Mouse (Mus musculus) E14TG2a.4 (cell line): ENCODE measurements around the gene Hpcal1.

Source experiments
- CTCF ChIP-seq: conservative IDR thresholded peaks from 2 replicates; pipeline ENCODE4 v1.5.1; 2014; ENCODE audit warnings: low read length
- NANOG ChIP-seq: IDR thresholded peaks from 2 replicates; pipeline ENCODE4 v1.6.1; 2014; ENCODE audit warnings: borderline replicate concordance, low read length, mixed read lengths
- POU5F1 ChIP-seq: IDR thresholded peaks from 2 replicates; pipeline ENCODE4 v1.6.1; 2014; ENCODE audit warnings: low read length, borderline replicate concordance

GRCm38 (mm10) chr12:17682161-17682560 is 8.5 kb upstream of the Hpcal1 start:
- TF ChIP-seq CTCF (no peak), NANOG (no peak), POU5F1 (no peak)
